In genomic region chr2:75639535-75639934, GRCm38 (mm10) we compare ENCODE assay signal across 8 mouse cellular contexts. TPM values are rescaled to one million over a fixed set of nuclear protein-coding genes. Genes with fewer than 3 reads are reported as not detected.
DNase-seq lines count a peak whose midpoint lies in the region; ATAC-seq and TF ChIP-seq lines count a peak whose summit lies in the region.
"Not testable (repeated sequence)": the region's sequence is repeated elsewhere in the genome, so short reads cannot be mapped to it uniquely, and the experiment has no call there.

No protein-coding gene starts in this region.

- H3K27me3 ChIP-seq in heart, embryonic 14.5 days (ENCODE audit: control insufficient read depth, insufficient read depth, low read length); intestine, embryonic 16.5 days (replicated peaks; ENCODE audit: control insufficient read depth, insufficient read depth, low read length); kidney, postnatal 0 days (ENCODE audit: insufficient read depth, low read length); liver, embryonic 14.5 days (ENCODE audit: control insufficient read depth, insufficient read depth, low read length); lung, embryonic 16.5 days (ENCODE audit: control insufficient read depth, insufficient read depth, low read depth, low read length); stomach, embryonic 16.5 days (ENCODE audit: control insufficient read depth, insufficient read depth, low read length): not testable (repeated sequence)

- not testable (repeated sequence) for H3K9ac ChIP-seq in heart, embryonic 14.5 days (ENCODE audit: low read length); intestine, embryonic 16.5 days (ENCODE audit: low read depth, low read length); kidney, postnatal 0 days (ENCODE audit: low read depth, low read length); liver, embryonic 14.5 days (replicated peaks); lung, embryonic 16.5 days (ENCODE audit: low read length); stomach, embryonic 16.5 days (ENCODE audit: low read length)

- TF ChIP-seq CTCF in gastrocnemius, adult 2 months (IDR thresholded peaks at IDR 0.05); kidney, postnatal 0 days (IDR thresholded peaks at IDR 0.05; ENCODE audit: low read depth); liver, embryonic 14.5 days (IDR thresholded peaks at IDR 0.05; ENCODE audit: low read depth): not testable (repeated sequence)

- peak overlapping the region; percentile 27; the same call in 1 of the 2 replicates for H3K4me2 ChIP-seq in heart, embryonic 14.5 days (ENCODE audit: low read length)
- not testable (repeated sequence) for H3K4me2 ChIP-seq in intestine, embryonic 16.5 days (ENCODE audit: low read depth, low read length); kidney, postnatal 0 days (ENCODE audit: low read length); stomach, embryonic 16.5 days (ENCODE audit: low read depth, low read length)
- peak overlapping the region; percentile 37 for H3K4me2 ChIP-seq in liver, embryonic 14.5 days (ENCODE audit: low read depth)
- H3K4me2 ChIP-seq in lung, embryonic 16.5 days (ENCODE audit: low read depth, low read length) = 0 out of 2 replicates have a peak overlapping the region, but pooled peaks have one; percentile 20

- WGBS in heart, embryonic 14.5 days = 8% methylated on average over 11 of the region's 12 CpGs
- 5% methylated on average over 8 of the region's 12 CpGs for WGBS in intestine, embryonic 16.5 days
- WGBS in kidney, postnatal 0 days = 3% methylated on average over 9 of the region's 12 CpGs
- 25% methylated on average over 10 of the region's 12 CpGs for WGBS in liver, embryonic 14.5 days (ENCODE audit: insufficient replicate concordance)
- WGBS in lung, embryonic 16.5 days = 2% methylated on average over 11 of the region's 12 CpGs
- 6% methylated on average over 11 of the region's 12 CpGs for WGBS in stomach, embryonic 16.5 days

- H3K4me3 ChIP-seq in gastrocnemius, adult 2 months = peak overlapping the region; percentile 65
- H3K4me3 ChIP-seq in heart, embryonic 14.5 days (ENCODE audit: control insufficient read depth in 1 of 2, insufficient read depth in 1 of 2, low read depth in 1 of 2, low read length in 2 of 2) = peak overlapping the region in 1 of 2 experiments; percentile 22; a peak in 1 of 4 replicates
- H3K4me3 ChIP-seq in intestine, embryonic 16.5 days (ENCODE audit: low read length) = 0 out of 2 replicates have a peak overlapping the region, but pooled peaks have one; percentile 16
- not testable (repeated sequence) for H3K4me3 ChIP-seq in kidney, postnatal 0 days (replicated peaks; ENCODE audit: low read depth, low read length); stomach, embryonic 16.5 days (replicated peaks; ENCODE audit: low read length)
- peak overlapping the region in 1 of 2 experiments; percentile 37; a peak in 1 of 4 replicates for H3K4me3 ChIP-seq in liver, embryonic 14.5 days (ENCODE audit: insufficient read depth in 1 of 2, low read depth in 2 of 2, low read length in 2 of 2)
- H3K4me3 ChIP-seq in lung, embryonic 16.5 days (ENCODE audit: low read length) = peak overlapping the region; percentile 20; the same call in 1 of the 2 replicates

- not testable (repeated sequence) for H3K36me3 ChIP-seq in heart, embryonic 14.5 days (ENCODE audit: control insufficient read depth, insufficient read depth, low read length); intestine, embryonic 16.5 days (ENCODE audit: control insufficient read depth, insufficient read depth, low read length); kidney, postnatal 0 days (ENCODE audit: insufficient read depth, low read length); liver, embryonic 14.5 days (replicated peaks; ENCODE audit: control insufficient read depth, insufficient read depth, low read depth); lung, embryonic 16.5 days (ENCODE audit: control insufficient read depth, insufficient read depth, low read length); stomach, embryonic 16.5 days (ENCODE audit: control insufficient read depth, insufficient read depth, low read length)

- not testable (repeated sequence) for H3K9me3 ChIP-seq in heart, embryonic 14.5 days (ENCODE audit: control insufficient read depth, low read length); intestine, embryonic 16.5 days (ENCODE audit: control insufficient read depth, low read length); kidney, postnatal 0 days (replicated peaks; ENCODE audit: low read length); liver, embryonic 14.5 days (ENCODE audit: control insufficient read depth, low read length); lung, embryonic 16.5 days (ENCODE audit: control insufficient read depth, low read length); stomach, embryonic 16.5 days (replicated peaks; ENCODE audit: control insufficient read depth, low read length)

- not testable (repeated sequence) for TF ChIP-seq EP300 in liver, embryonic 14.5 days (IDR thresholded peaks at IDR 0.05; ENCODE audit: low read depth)

- H3K27ac ChIP-seq in gastrocnemius, adult 2 months = peak overlapping the region; percentile 79
- peak overlapping the region; percentile 54 to 69; a peak in 2 of 4 replicates for H3K27ac ChIP-seq in heart, embryonic 14.5 days (replicated peaks in 1 of 2; ENCODE audit: control insufficient read depth in 1 of 2, insufficient read depth in 1 of 2, low read depth in 2 of 2, low read length in 2 of 2)
- not testable (repeated sequence) for H3K27ac ChIP-seq in intestine, embryonic 16.5 days (ENCODE audit: low read length); liver, embryonic 14.5 days
- 0 out of 2 replicates have a peak overlapping the region, but pooled peaks have one; percentile 66 for H3K27ac ChIP-seq in kidney, postnatal 0 days
- H3K27ac ChIP-seq in lung, embryonic 16.5 days (ENCODE audit: low read length) = peak overlapping the region; percentile 70; the same call in 1 of the 2 replicates
- H3K27ac ChIP-seq in stomach, embryonic 16.5 days (ENCODE audit: low read length) = peak overlapping the region; percentile 64; the same call in 1 of the 2 replicates

- not testable (repeated sequence) for ATAC-seq in heart, embryonic 14.5 days (ENCODE audit: insufficient number of reproducible peaks, insufficient read depth, low FRiP score, low read depth); intestine, embryonic 16.5 days; kidney, postnatal 0 days (replicated peaks; ENCODE audit: low FRiP score, low read depth); liver, embryonic 14.5 days (ENCODE audit: insufficient read depth); lung, embryonic 16.5 days (ENCODE audit: low read depth); stomach, embryonic 16.5 days (ENCODE audit: insufficient read depth, low FRiP score)

- intact Hi-C loops in gastrocnemius, adult 2 months (cut with DNase I) = not testable (repeated sequence)

- peaks cover 4 to 13% of the 10 kb centered on the region in 2 experiments for H3K4me1 ChIP-seq in heart, embryonic 14.5 days (ENCODE audit: control insufficient read depth in 2 of 2, insufficient read depth in 2 of 2, low read length in 2 of 2)
- not testable (repeated sequence) for H3K4me1 ChIP-seq in intestine, embryonic 16.5 days (ENCODE audit: control insufficient read depth, insufficient read depth, low read length); kidney, postnatal 0 days (replicated peaks; ENCODE audit: insufficient read depth, low read length); liver, embryonic 14.5 days (replicated peaks; ENCODE audit: control insufficient read depth in 2 of 2, insufficient read depth in 2 of 2, low read length in 1 of 2); stomach, embryonic 16.5 days (ENCODE audit: control insufficient read depth, insufficient read depth, low read length)
- H3K4me1 ChIP-seq in lung, embryonic 16.5 days (replicated peaks; ENCODE audit: control insufficient read depth, insufficient read depth, low read length) = peaks cover 11% of the 10 kb centered on the region

- DNase-seq in T-cell, adult 2 months (ENCODE audit: low spot score) = peak; percentile 27
- DNase-seq in gastrocnemius, adult 2 months; kidney, postnatal 0 days (ENCODE audit: low spot score); liver, embryonic 14.5 days (ENCODE audit: low read depth in 3 of 3, low spot score in 3 of 3): not testable (repeated sequence)

RNA-seq across cellular contexts. Expression of gene Hnrnpa3, which starts 19.5 kb away (rescaled TPM):
- total RNA-seq in gastrocnemius, adult 2 months (2021) = 100 to 1,000 TPM; 123 to 144 TPM
- polyA plus RNA-seq in heart, embryonic 14.5 days (2014; fragmentation: Nextera tagmentation; extraction: Ambion mirVana) = 121 and 134 TPM in 2 replicates
- polyA plus RNA-seq in intestine, embryonic 16.5 days (2015; fragmentation: Nextera tagmentation; extraction: Ambion mirVana) = 215 and 254 TPM in 2 replicates
- polyA plus RNA-seq in kidney, postnatal 0 days (2015; fragmentation: Nextera tagmentation; extraction: Ambion mirVana) = 240 and 270 TPM in 2 replicates
- 189 and 409 TPM in 2 replicates for polyA plus RNA-seq in liver, embryonic 14.5 days (2012; rRNA removed)
- polyA plus RNA-seq in liver, embryonic 14.5 days (2014; fragmentation: Nextera tagmentation; extraction: Ambion mirVana) = 85.0 and 93.4 TPM in 2 replicates
- polyA plus RNA-seq in lung, embryonic 16.5 days (2015; fragmentation: Nextera tagmentation; extraction: Ambion mirVana) = 298 and 346 TPM in 2 replicates
- polyA plus RNA-seq in stomach, embryonic 16.5 days (2015; fragmentation: Nextera tagmentation; extraction: Ambion mirVana) = 194 and 260 TPM in 2 replicates
